Mouse (Mus musculus) CH12.LX (cell line): ENCODE results near the gene Cyb561. TPM values are rescaled to one million over a fixed set of nuclear protein-coding genes. Genes with fewer than 3 reads are reported as not detected.

Experiments
- DNase-seq: peaks from one replicate; pipeline ENCODE4 v3.0.0-alpha.2; 2013; ENCODE audit errors: extremely low read depth
- H3K27ac ChIP-seq: 2 replicates; pipeline ENCODE4 v1.5.1; 2012; ENCODE audit warnings: low read depth, mild to moderate bottlenecking, control low read depth, moderate library complexity; ENCODE audit not compliant: insufficient read depth
- H3K27me3 ChIP-seq: replicated peaks from 2 replicates; pipeline ENCODE3; 2012; ENCODE audit warnings: inconsistent platforms
- H3K36me3 ChIP-seq, 2 experiments: replicated peaks in 1 of 2; 2 replicates each; pipeline versions ENCODE3 to v1.6.1; 2012; ENCODE audit warnings: inconsistent platforms in 1 of 2, low read length in 1 of 2, mild to moderate bottlenecking in 1 of 2, mixed read lengths in 1 of 2, moderate library complexity in 1 of 2; ENCODE audit not compliant: control insufficient read depth in 1 of 2, insufficient read depth in 1 of 2
- H3K4me1 ChIP-seq, 2 experiments: 2 replicates each; pipeline ENCODE4 v1.6.1; 2012; ENCODE audit warnings: inconsistent platforms in 1 of 2, moderate library complexity in 1 of 2; ENCODE audit not compliant: insufficient read depth in 2 of 2, control insufficient read depth in 1 of 2
- H3K4me2 ChIP-seq: 2 replicates; pipeline ENCODE4 v1.6.1; 2012; ENCODE audit warnings: low read depth, mild to moderate bottlenecking, control low read depth; ENCODE audit not compliant: poor library complexity, insufficient read depth, severe bottlenecking
- H3K4me3 ChIP-seq, 3 experiments: fragments of 150-350 bp in 1 of 3; sonication (generic) in 1 of 3; replicated peaks in 1 of 3; 2 replicates each; pipeline versions ENCODE3 to v1.5.1; 2011 to 2012; ENCODE audit warnings: low read depth in 2 of 3, low read length in 2 of 3, mild to moderate bottlenecking in 2 of 3, moderate library complexity in 2 of 3, control low read depth in 1 of 3, improper control_type of control experiment in 1 of 3, inconsistent platforms in 1 of 3, mixed read lengths in 1 of 3; ENCODE audit not compliant: poor library complexity in 1 of 3
- H3K79me2 ChIP-seq: replicated peaks from 2 replicates; pipeline ENCODE4 v1.6.1; 2012; ENCODE audit warnings: mild to moderate bottlenecking, moderate library complexity; ENCODE audit not compliant: control insufficient read depth, poor library complexity, insufficient read depth, severe bottlenecking; ENCODE audit errors: extremely low read depth
- H3K9ac ChIP-seq: 2 replicates; pipeline ENCODE4 v1.6.1; 2012; ENCODE audit warnings: low read depth, mild to moderate bottlenecking, control low read depth, moderate library complexity; ENCODE audit not compliant: insufficient read depth
- H3K9me3 ChIP-seq: replicated peaks from 2 replicates; pipeline ENCODE3; 2012; ENCODE audit warnings: low read length, inconsistent platforms, mixed read lengths
- CHD2 ChIP-seq: IDR thresholded peaks from 2 replicates; pipeline ENCODE4 v1.6.1; 2011; ENCODE audit warnings: low read length, improper control_type of control experiment
- CTCF ChIP-seq, 2 experiments: IDR thresholded peaks in 1 of 2; conservative IDR thresholded peaks in 1 of 2; 2 replicates each; pipeline ENCODE4 v1.5.1; 2011 to 2012; ENCODE audit warnings: low read depth in 2 of 2, low read length in 2 of 2, improper control_type of control experiment in 1 of 2, inconsistent platforms in 1 of 2, mild to moderate bottlenecking in 1 of 2, moderate library complexity in 1 of 2
- E2F4 ChIP-seq: IDR thresholded peaks from 2 replicates; pipeline ENCODE4 v1.6.1; 2011; ENCODE audit warnings: low read depth, low read length, improper control_type of control experiment; ENCODE audit not compliant: insufficient replicate concordance
- ELF1 ChIP-seq: IDR thresholded peaks from 2 replicates; pipeline ENCODE4 v1.6.1; 2014; ENCODE audit warnings: low read depth, mild to moderate bottlenecking, inconsistent platforms, low read length, improper control_type of control experiment
- EP300 ChIP-seq: IDR thresholded peaks from 2 replicates; pipeline ENCODE4 v1.6.1; 2011; ENCODE audit warnings: low read length, improper control_type of control experiment
- ETS1 ChIP-seq: conservative IDR thresholded peaks from 2 replicates; pipeline ENCODE4 v1.6.1; 2012; ENCODE audit warnings: low read depth, mild to moderate bottlenecking, inconsistent platforms, low read length, improper control_type of control experiment, moderate library complexity
- HCFC1 ChIP-seq: IDR thresholded peaks from 2 replicates; pipeline ENCODE4 v1.6.1; 2012; ENCODE audit warnings: low read depth, mild to moderate bottlenecking, inconsistent platforms, low read length, improper control_type of control experiment
- IRF4 ChIP-seq: IDR thresholded peaks from 2 replicates; pipeline ENCODE4 v1.6.1; 2014; ENCODE audit warnings: low read depth, mild to moderate bottlenecking, inconsistent platforms, low read length, improper control_type of control experiment
- JUN ChIP-seq: IDR thresholded peaks from 2 replicates; pipeline ENCODE4 v1.6.1; 2011; ENCODE audit warnings: low read depth, mild to moderate bottlenecking, low read length, improper control_type of control experiment, moderate library complexity; ENCODE audit not compliant: insufficient read depth
- JUND ChIP-seq: conservative IDR thresholded peaks from 2 replicates; pipeline ENCODE4 v1.6.1; 2011; ENCODE audit warnings: low read depth, low read length, improper control_type of control experiment
- MAFK ChIP-seq: IDR thresholded peaks from 2 replicates; pipeline ENCODE4 v1.6.1; 2011; ENCODE audit warnings: low read length, improper control_type of control experiment; ENCODE audit not compliant: insufficient replicate concordance
- MAX ChIP-seq: IDR thresholded peaks from 2 replicates; pipeline ENCODE4 v1.6.1; 2011; ENCODE audit warnings: low read length, improper control_type of control experiment
- MEF2A ChIP-seq: IDR thresholded peaks from 2 replicates; pipeline ENCODE4 v1.6.1; 2014; ENCODE audit warnings: low read depth, mild to moderate bottlenecking, inconsistent platforms, low read length, improper control_type of control experiment, borderline replicate concordance
- MXI1 ChIP-seq: IDR thresholded peaks from 2 replicates; pipeline ENCODE4 v1.6.1; 2011; ENCODE audit warnings: mild to moderate bottlenecking, low read depth, low read length, improper control_type of control experiment
- MYC ChIP-seq: IDR thresholded peaks from 2 replicates; pipeline ENCODE4 v1.6.1; 2011; ENCODE audit warnings: low read depth, mild to moderate bottlenecking, improper control_type of control experiment, low read length
- NELFE ChIP-seq: IDR thresholded peaks from 2 replicates; pipeline ENCODE4 v1.6.1; 2011; ENCODE audit warnings: low read depth, low read length, improper control_type of control experiment
- NRF1 ChIP-seq: IDR thresholded peaks from 2 replicates; pipeline ENCODE4 v1.6.1; 2014; ENCODE audit warnings: low read depth, mild to moderate bottlenecking, inconsistent platforms, low read length, improper control_type of control experiment, moderate library complexity
- PAX5 ChIP-seq: IDR thresholded peaks from 2 replicates; pipeline ENCODE4 v1.6.1; 2012; ENCODE audit warnings: low read length, inconsistent platforms, mixed read lengths
- POLR2A ChIP-seq: IDR thresholded peaks from 2 replicates; pipeline ENCODE4 v1.6.1; 2011; ENCODE audit warnings: low read depth, mild to moderate bottlenecking, improper control_type of control experiment, low read length
- POLR2AphosphoS2 ChIP-seq: IDR thresholded peaks from 2 replicates; pipeline ENCODE4 v1.6.1; 2011; ENCODE audit warnings: low read depth, low read length, improper control_type of control experiment
- RCOR1 ChIP-seq: conservative IDR thresholded peaks from 2 replicates; pipeline ENCODE4 v1.6.1; 2012; ENCODE audit warnings: low read depth, mild to moderate bottlenecking, inconsistent platforms, low read length, improper control_type of control experiment
- SIN3A ChIP-seq: IDR thresholded peaks from 2 replicates; pipeline ENCODE4 v1.6.1; 2012; ENCODE audit warnings: low read length, improper control_type of control experiment, inconsistent platforms
- TBP ChIP-seq: conservative IDR thresholded peaks from 2 replicates; pipeline ENCODE4 v1.6.1; 2011; ENCODE audit warnings: low read depth, low read length, improper control_type of control experiment
- USF1 ChIP-seq: IDR thresholded peaks from 2 replicates; pipeline ENCODE4 v1.6.1; 2014; ENCODE audit warnings: low read depth, mild to moderate bottlenecking, inconsistent platforms, low read length, improper control_type of control experiment
- ZC3H11A ChIP-seq: IDR thresholded peaks from 2 replicates; pipeline ENCODE4 v1.6.1; 2012; ENCODE audit warnings: low read depth, mild to moderate bottlenecking, inconsistent platforms, low read length, improper control_type of control experiment
- ZKSCAN1 ChIP-seq: IDR thresholded peaks from 2 replicates; pipeline ENCODE4 v1.6.1; 2012; ENCODE audit warnings: low read depth, inconsistent platforms, low read length, improper control_type of control experiment, borderline replicate concordance
- dilution Hi-C: fragments of 300-500 bp; cut with MboI; formaldehyde crosslinking; loops from 2 replicates; pipeline ENCODE4 v1.14.3; 2020; ENCODE audit warnings: low sequenced_read_pairs; ENCODE audit not compliant: extremely low pct_unique_long_range_greater_than_20kb, extremely low pct_ligation_motif_present
- in situ Hi-C: fragments of 300-500 bp; cut with MboI; formaldehyde crosslinking; loops from 3 replicates; pipeline ENCODE4 v1.14.3; 2019; ENCODE audit warnings: low sequenced_read_pairs, low pct_ligation_motif_present, low pct_unique_long_range_greater_than_20kb, mixed read lengths
- polyA plus RNA-seq: library from polyadenylated mRNA; unstranded; fragments of >175 nt; gene quantifications from 2 replicates; pipeline ENCODE4 v1.2.1, GENCODE M21; 2012; ENCODE audit warnings: low read depth; ENCODE audit not compliant: insufficient read length
- total RNA-seq, 2 experiments: library from RNA; depleted of rRNA; stranded (reverse); fragments of 300-350 nt in 1 of 2; fragments of >200 nt in 1 of 2; gene quantifications; 2 replicates each; pipeline ENCODE4 v1.2.3; 2012 to 2014

Gene Cyb561
- total and polyA plus RNA-seq, 3 experiments, result 0.20 to 3.9 (median 0.51) TPM

GRCm38 (mm10) chr11:105931380-105931779 lies 21.8 kb downstream of the Cyb561 start:
- no peak overlapping the region for H3K4me3 ChIP-seq
- no peaks in the 10 kb centered on the region for H3K4me1 ChIP-seq
- H3K27me3 ChIP-seq, result peaks cover 43% of the 10 kb centered on the region
- in situ Hi-C loops (loop anchor here (10.0 kb wide), 1 partner anchor 63 kb away; the partner anchor contains the start of gene Ace3), dilution Hi-C loops (loop anchor here (25.0 kb wide), 1 partner anchor 131 kb away; the partner anchor contains the start of gene Taco1)
- H3K9ac ChIP-seq, result no peak overlapping the region
- TF ChIP-seq NELFE, result no peak
- TF ChIP-seq PAX5, result no peak
- TF ChIP-seq CHD2, result no peak
- TF ChIP-seq TBP, result no peak
- TF ChIP-seq MYC, result no peak
- no peak for TF ChIP-seq E2F4
- no peak for TF ChIP-seq ETS1
- no peak for TF ChIP-seq ZKSCAN1
- no peak for TF ChIP-seq CTCF (conservative IDR thresholded peaks at IDR 0.05 in 1 of 2, IDR thresholded peaks at IDR 0.05 in 1 of 2; ENCODE audit: low read depth in 2 of 2, low read length in 2 of 2)
- TF ChIP-seq IRF4, result no peak
- TF ChIP-seq NRF1, result no peak
- no peak for TF ChIP-seq ELF1
- no peak for TF ChIP-seq POLR2AphosphoS2
- no peak for TF ChIP-seq MAFK
- no peak for TF ChIP-seq SIN3A
- TF ChIP-seq JUND, result no peak
- no peak for TF ChIP-seq USF1
- TF ChIP-seq RCOR1, result no peak
- H3K79me2 ChIP-seq, result no peaks in the 10 kb centered on the region
- H3K4me2 ChIP-seq, result no peak overlapping the region
- no peaks in the 10 kb centered on the region for H3K9me3 ChIP-seq
- no peak for DNase-seq
- no peak overlapping the region for H3K27ac ChIP-seq
- H3K36me3 ChIP-seq, result no peaks in the 10 kb centered on the region

- TF ChIP-seq POLR2A (no peak), IRF4 (no peak), MXI1 (no peak), ELF1 (no peak), NRF1 (no peak), E2F4 (no peak), TBP (no peak), MEF2A (no peak), EP300 (no peak), MAFK (no peak), SIN3A (no peak), MYC (no peak), ZC3H11A (no peak), HCFC1 (no peak), JUN (no peak), JUND (no peak), CHD2 (no peak), PAX5 (no peak), MAX (no peak)
- H3K27ac ChIP-seq, result no peak overlapping the region
- no peaks in the 10 kb centered on the region for H3K4me1 ChIP-seq
- in situ Hi-C loops (no loop called here), dilution Hi-C loops (loop anchor here (25.0 kb wide), 1 partner anchor 134 kb away; the partner anchor contains the start of gene Taco1)
- H3K9me3 ChIP-seq, result no peaks in the 10 kb centered on the region
- H3K36me3 ChIP-seq, result peaks cover 0 to 6% of the 10 kb centered on the region in 2 experiments
- H3K79me2 ChIP-seq, result no peaks in the 10 kb centered on the region
- H3K4me2 ChIP-seq, result no peak overlapping the region
- no peak overlapping the region for H3K9ac ChIP-seq
- no peak overlapping the region for H3K4me3 ChIP-seq
- DNase-seq, result no peak
- peaks cover 11% of the 10 kb centered on the region for H3K27me3 ChIP-seq
Measured at GRCm38 (mm10) chr11:105928171-105928570, 25.0 kb downstream of the Cyb561 start.
